Mouse (Mus musculus) adrenal gland, adult 18-20 months (tissue): ENCODE measurements around the gene Nyap1. TPM values are rescaled to one million over a fixed set of nuclear protein-coding genes. Genes with fewer than 3 reads are reported as not detected.
"Not testable (repeated sequence)": the region's sequence is repeated elsewhere in the genome, so short reads cannot be mapped to it uniquely, and the experiment has no call there.

ENCODE experiments used
- DNase-seq, 2 experiments: peaks; one replicate each; pipeline ENCODE4 v3.0.0; 2021 to 2022; ENCODE audit warnings: low spot score in 2 of 2
- total RNA-seq, 2 experiments: library from RNA; stranded (reverse); gene quantifications; 1 replicate in 1 of 2; 2 replicates in 1 of 2; pipeline ENCODE4 v1.2.3; 2021

Nyap1 gene
- total RNA-seq, 2 experiments from 2014 or later, result 4.2 to 4.7 TPM

DNA sequence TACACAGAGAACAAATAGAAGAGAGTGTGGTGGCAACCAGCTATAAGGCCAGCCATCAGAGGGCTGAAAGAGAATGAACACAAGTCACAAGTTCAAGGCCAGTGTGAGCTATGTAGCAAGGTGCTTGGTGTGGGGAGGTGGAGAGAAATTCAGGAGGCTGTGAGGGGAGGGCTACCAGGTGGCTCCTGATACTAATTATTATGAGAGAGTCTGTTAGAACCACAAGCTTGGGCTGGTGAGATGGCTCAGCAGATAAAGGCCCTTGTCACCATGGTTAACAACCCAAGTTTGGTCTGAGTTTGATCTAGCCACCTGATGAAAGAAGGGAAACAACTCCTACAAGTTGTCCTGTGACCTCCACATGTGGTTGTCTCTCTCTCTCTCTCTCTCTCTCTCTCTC, 31.3 kb upstream of the Nyap1 start:
- peak in 1 of 2 experiments; percentile 8 for DNase-seq

DNA sequence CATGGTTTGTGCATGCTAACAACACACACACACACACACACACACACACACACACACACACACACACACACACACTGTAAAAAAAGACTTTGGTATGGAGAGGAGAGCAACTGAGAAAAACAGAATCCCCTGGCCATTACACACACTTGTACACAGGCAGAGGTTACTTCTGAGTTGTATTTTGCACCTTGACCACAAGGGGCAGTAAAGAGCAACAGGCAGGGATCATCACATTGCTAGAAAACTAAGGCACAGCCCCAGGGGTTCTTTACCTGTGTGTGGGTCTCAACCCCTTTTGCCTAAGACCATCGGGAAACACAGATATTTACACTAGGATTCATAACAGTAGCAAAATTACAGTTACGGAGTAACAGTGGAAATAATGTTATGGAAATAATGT, 29.3 kb upstream of the Nyap1 start:
- DNase-seq, result no peak

DNA sequence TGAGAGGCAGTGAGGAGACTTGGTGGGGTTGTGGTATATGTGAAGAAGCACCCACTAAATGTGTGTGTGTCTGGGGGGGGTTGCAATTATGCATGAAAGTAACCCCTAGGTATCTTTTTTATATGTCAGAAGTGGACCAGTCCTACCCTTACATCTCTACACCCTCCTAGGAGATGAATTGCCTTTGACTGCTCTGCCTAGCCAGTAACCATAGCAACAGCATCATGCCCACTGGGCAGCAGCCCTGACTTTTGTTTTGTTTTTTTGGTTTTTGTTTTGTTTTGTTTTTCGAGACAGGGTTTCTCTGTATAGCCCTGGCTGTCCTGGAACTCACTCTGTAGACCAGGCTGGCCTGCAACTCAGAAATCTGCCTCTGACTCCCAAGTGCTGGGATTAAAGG, 27.1 kb upstream of the Nyap1 start:
- DNase-seq, result no peak

DNA sequence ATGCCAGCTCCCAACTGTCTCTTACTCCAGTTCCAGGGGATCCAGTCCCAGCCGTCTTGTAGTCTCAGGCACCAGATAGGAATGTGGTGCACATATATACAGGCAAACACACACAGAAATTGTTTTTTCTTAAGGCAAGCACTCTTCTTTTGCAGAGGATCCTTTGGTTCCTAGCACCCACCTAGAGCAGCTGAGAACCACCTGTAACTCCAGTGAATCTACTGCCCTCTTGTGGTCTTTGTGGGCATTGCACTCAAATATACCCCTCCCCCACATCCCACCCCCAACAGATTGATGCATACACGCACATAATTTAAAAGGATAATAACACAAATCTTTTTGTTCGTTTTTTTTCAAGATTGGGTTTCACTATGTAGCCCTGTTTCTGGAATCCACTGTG, 24.9 kb upstream of the Nyap1 start:
- DNase-seq, result no peak

DNA sequence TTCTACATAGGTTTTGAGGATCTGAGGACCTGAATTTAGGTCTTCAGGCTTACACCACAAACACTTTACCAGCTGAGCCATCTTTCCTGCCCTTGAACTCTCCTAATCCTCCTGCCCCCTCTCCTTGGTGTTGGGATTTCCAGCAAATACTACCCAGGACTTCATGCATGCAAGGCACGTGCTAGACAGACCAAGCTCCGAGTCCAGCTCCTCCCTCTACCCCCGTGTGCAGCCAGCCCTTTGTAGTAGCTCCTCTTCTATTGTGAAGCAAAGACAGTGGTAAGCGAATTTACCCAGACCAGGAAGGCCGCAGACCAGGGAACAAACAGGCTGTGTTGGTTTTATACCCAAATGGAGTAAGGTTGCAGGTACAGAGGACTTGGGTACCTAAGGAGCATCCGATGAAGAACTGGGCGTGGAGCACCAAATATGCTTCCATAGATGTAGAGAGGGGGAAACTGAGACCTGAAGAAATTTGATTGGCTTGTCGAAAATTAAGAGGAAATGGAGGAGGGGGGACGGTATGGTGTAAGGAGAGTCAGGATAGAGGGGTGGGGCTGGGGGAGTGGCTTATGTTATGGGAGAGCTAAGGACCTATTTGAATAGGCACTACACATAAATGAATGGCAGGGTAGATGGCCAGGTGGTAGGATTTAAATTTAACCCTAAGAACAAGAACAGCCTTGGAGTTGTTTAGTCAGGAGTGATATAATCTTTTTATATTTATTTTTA, 23.4 kb upstream of the Nyap1 start:
- no peak for DNase-seq

DNA sequence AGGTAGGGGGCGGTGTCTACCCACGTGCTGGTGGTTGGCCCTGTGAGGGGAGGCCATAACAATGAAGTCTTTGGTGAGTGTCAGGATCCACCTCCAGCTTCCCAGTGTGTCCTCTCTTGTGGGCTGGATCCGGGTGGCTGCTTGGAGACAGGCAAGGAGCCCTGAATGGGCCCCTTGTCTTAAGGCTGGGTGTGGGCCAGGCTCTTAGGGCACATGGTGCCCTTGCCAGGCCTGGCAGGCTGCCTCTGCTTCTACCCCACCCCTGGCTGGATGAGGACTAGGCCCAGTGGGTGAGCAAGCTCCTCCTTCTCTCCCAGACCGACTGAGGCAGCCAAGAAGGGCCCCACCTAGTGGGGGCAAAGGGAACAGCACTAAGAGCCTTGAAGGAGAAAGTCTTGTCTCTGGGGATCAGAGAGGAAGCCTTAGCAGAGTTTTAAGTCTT, 18.6 kb upstream of the Nyap1 start:
- DNase-seq, result peak; percentile 74 to 79

DNA sequence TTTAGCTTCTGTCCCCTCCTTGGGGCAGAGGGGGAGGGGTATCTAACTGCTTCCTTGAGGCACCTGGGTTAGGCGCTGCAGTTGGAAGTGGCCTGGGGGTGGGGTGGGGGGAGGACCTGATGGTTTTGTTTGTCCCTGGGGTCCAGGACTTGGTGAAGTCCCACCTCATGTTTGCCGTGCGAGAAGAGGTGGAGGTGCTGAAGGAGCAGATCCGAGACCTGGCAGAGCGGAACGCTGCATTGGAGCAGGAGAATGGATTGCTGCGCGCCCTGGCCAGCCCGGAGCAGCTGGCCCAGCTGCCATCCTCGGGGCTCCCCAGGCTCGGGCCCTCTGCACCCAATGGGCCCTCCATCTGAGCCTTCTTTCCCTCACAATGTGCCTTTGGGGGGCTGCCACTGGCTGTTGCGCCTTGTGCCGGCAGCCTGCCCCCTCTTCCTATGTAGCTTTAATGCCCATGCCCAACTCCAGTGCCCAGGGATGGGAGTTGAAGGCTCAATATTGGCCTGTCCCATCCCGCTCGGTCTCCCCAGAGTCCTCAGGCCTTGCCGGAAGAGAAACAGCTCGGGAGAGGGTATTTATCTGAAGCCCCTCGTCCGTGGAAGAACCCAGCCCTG, 17.6 kb upstream of the Nyap1 start:
- no peak for DNase-seq

DNA sequence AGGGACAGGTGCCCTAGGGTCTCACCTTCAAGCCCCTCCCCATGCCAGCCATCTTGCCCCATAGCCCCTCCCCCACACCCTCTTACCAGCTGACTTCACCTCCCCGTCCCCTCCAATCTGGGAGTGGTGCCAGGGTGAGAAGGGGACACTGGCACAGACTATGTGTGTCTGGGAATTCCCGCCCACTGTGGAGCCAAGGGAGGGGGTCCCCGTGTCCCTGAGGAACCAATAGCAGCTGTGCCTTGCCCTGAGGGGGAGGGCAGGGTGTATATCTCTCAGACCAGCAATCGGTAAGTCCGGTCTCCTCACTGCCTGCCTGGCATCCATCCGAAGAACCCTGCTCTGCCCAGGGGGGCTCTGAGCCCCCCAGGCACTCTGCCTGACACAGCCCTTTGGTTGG, 16.5 kb upstream of the Nyap1 start:
- no peak for DNase-seq

DNA sequence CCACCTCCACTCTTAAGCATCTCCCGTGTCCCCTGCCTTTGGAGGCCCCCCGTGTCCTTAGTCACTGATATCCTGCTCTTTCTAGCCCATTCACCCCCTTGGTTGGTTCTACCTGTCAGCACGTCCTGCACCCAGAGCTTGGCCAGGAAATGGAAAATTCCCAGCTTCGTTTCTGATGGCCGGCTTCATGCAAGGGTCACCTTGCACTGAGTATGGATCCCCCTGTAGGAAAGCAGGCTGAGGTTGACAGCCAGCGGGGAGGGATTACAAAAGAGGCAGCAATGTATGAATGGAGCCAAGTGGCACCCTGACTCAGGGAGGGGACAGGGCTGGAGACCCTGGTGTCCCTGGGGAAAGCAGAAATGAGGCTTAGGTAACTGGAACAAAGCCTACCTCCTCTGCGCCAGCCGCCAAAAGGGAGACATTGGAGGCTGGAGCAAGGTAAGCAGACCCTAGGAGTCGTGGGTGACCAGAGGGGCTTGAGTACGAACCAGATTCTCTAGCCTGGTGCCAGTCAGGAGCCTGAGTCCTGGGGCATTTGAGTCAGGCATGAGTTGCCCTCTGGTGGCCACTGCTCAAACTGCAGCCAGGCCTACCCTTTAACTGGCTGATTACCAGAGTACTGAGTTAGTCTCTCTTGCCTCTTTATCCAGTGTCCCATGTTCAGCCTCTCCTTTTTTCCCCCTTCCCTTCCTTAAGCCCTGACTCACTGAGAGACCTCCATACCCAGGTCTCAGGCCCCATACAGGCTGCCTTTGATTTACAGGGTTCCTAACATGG, 15.7 kb upstream of the Nyap1 start:
- peak; percentile 83 to 85 for DNase-seq

DNA sequence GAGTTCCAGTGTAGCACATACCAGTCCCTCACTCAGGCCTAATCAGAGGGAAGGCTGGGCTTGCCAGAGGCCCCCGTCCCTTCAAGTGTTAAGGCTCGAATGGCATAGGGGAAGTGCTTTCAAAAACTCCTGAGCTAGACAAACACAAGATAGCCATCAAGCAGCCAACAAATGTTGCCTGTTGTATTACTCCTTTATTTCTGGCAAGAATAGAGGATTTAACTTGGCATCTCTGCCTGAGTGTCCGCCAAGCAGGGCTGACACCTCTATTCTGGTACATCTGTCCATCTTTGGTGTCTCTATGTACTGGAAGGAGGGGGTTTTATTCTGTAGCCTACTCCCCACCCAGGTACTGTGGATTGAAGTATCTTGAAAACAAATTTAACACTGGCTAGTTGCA, 14.7 kb upstream of the Nyap1 start:
- DNase-seq, result no peak

DNA sequence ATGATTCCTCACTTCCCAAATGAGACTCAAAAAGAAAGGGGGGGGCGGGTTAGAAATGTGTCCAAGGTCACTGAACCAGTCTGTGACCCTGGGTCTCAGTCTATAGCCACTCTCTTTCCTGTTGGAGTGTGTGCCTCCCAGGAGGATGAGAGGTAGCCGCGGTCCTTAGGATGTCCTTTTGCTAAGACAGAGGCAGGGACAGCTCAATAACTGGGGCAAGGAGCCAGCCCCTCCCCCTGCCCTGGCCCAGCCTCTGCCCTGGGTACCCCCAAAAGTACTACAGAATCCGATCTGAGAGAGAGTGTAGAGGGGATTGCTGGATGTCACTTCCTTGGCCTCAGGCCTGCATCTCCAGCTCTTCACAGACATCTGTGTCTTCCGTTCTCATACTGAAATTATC, 14.0 kb upstream of the Nyap1 start:
- no peak for DNase-seq

DNA sequence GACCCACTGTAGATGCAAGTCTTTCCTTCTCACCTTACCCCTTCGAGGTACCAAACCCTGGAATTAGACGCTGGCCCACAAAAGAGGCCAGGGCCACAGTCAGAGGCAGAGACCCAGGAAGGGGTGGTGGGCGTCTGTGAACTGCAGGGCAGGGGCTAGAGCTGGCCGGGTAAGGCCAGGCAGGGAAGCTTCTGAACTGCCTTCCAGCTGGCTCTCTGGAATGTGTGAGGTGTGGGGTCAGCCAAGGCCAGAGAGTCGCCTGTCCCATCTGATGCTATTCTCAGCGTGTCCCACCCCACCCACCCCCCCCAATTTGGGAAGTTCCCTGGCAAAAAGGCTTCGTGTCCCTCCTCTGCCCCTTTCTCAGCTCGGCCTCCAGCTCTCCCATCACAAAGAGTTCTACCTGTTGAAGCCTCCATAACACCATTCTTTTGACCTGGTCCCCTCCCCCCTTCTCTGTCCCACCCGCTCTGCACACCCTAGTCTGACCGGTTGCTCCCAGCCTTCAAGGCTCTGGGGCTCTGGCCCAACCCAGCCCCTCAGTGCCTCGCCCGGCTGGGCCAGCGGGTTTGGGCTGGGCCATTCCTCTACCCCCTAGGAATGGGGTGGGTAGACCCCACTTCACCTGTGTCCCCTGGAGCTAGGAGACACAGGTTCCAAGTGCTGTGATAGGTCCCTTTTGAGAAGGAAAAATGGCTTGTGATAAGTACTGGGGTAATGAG, 11.9 kb upstream of the Nyap1 start:
- DNase-seq, result no peak

DNA sequence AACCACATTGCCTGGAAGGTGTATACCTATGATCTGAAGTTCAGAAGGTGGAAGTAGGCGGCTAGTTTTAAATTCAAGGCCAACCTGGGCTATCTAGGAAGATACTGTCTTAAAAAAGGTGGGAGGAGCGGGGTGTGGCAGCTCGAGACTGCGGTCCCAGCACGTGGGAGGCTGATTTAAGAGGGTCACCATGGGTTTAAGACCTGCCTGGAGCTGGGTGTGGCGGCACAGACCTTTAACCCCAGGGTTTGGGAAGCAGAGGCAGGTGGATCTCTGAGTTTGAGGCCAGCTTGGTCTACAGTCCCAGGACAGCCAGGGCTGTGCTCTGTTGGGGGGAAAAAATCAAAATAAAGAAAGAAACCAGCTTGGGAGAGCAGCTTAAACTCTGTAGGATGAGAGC, 10.6 kb upstream of the Nyap1 start:
- DNase-seq, result no peak

DNA sequence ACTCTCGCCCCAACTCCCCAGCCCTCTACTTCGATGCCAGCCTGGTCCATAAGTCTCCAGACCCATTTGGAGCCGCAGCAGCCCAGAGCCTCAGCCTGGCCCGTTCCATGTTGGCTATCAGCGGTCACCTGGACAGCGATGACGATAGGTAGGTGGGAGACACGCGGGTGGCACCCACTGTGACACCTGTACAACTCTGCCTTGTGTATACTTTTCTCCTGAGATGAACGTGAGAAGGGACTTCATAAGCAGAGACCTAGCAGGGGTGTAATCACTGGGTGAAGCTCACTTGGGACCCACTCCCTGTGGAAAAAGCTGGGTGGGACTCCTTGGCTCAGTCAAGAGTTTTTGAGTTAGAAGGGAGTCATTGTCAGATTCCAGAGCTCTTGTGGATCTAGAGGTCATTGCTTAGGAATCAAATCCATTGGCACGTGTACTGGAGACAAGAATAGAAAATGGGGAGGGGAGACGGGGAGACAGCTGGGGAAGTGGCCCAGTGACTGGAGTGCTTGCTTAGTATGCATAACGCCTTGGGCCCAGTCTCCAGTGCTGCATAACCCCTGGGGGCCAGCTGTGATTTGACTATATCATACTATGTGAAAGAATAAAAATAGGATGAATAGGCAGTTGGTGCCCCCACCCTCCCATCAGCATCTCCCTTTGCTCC, 9.9 kb upstream of the Nyap1 start:
- no peak for DNase-seq

DNA sequence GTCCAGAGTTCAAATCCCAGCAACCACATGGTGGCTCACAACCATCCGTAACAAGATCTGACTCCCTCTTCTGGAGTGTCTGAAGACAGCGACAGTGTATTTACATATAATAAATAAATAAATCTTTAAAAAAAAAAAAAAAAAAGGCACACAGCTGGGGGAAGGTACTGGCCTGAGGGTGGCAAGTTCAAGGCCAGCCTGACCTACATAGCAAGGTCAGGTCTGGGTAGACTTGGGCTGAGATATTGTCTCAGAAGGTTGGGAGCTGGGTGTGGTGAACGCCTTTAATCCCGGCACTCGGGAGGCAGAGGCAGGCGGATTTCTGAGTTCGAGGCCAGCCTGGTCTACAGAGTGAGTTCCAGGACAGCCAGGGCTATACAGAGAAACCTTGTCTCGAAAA, 8.8 kb upstream of the Nyap1 start:
- not testable (repeated sequence) for DNase-seq

DNA sequence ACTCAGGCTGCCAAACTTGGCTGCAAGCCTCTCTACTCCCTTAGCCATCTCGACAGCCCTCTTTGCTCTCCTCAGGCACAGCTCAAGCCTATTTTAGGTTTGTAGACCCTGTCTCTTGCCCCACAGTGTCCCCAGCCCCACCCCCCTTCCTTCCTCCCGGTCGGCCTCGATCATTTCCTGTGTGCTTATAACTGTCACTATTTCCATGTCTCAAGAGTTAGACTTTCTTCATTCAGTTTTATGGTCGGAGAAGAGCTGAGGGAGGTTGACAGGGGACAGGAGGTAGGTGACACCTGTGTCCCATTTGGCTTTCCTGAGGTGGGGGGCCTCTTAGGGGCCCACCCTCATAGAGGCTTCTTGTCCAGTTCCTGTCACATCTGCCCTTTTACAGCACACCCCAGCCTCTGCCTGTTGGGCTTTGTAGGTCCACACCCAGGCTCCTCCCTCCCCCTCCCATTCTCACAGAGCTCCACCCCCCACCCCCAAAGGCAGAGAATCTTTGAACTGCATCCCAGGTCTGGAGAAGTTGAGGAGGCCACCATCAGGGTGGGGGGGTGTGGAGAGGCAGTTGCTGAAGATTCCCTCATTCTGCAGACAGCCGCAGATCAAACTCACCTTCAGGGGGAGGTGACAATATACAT, 7.9 kb upstream of the Nyap1 start:
- no peak for DNase-seq

DNA sequence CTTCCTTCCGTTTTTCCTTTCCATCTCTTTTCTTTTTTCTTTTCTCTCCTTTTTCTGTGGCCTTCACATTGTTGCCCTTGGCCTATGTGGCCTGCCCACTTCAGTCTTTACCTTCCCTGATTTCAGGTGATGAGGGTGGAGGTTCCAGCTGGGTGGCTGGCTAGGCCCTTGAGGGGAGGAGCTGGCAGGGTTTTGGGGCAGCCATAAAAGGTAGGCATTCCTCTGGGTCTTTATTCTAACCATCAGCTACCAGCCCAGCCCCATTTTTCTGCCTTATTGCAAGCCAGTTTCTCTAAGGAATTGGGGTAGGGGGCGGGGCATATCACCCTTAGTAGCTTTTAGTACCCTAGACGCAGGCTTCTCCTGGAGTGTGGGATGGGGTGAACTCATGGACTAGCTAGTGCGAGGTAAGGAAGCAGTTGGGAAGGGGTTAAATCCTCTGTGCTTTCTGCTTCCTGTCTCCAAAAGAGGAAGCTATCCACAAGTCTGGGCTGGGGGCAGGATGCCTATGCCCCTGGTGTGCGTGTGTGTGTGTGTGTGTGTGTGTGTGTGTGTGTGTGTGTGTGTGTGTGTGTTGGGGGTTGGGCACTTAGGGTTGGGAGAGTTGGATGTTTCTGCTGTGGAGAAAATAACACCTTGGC, 6.8 kb upstream of the Nyap1 start:
- DNase-seq, result no peak

DNA sequence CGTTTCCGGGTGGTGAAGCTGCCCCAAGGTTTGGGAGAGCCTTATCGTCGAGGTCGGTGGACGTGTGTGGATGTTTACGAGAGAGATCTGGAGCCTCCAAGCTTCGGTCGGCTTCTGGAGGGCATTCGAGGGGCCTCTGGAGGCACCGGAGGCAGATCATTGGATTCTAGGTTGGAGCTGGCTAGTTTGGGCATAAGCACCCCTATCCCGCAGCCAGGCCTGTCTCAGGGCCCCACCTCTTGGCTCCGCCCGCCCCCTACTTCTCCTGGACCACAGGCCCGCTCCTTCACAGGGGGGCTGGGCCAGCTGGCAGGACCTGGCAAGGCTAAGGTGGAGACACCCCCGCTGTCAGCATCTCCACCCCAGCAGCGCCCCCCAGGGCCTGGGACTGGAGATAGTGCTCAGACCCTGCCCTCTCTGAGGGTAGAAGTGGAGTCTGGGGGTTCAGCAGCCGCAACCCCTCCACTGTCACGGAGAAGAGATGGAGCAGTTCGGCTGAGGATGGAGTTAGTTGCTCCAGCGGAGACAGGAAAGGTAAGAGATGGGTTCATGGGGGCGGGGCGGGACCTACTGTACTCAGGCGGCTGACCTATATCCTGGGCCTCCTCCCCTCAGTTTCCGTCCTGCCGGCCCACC, 6.0 kb upstream of the Nyap1 start:
- peak; percentile 45 to 50 for DNase-seq

DNA sequence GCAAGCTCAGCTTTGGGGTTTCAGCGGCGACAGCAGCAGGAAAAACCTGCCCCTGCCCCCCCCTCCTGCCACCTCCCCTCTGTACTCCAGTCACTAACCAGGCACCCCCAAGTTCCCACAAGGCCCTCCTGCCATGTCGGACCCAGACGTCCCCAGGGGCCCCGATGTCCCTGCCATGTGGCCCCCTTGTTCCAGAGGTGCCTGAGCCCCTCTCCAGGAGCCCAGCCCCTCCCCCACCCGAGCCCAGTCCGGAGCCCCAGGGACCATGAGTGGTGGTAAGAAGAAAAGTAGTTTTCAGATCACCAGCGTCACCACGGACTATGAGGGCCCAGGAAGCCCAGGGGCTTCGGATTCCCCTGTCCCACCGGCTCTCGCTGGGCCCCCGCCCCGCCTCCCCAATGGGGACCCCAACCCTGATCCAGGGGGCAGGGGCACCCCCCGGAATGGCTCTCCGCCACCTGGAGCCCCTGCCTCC, 5.5 kb upstream of the Nyap1 start:
- peak in 1 of 2 experiments; percentile 31 for DNase-seq
